Mouse (Mus musculus): Measurements from ENCODE around the gene Cacna1h. TPM values are rescaled to one million over a fixed set of nuclear protein-coding genes. Genes with fewer than 3 reads are reported as not detected.

Cacna1h gene
- polyA plus RNA-seq, 1 experiment from 2014 or later = 5.9 TPM

- Histone ChIP-seq H3K27me3 (ENCODE audit: control insufficient read depth, insufficient read depth, low read length) (no peaks in the 10 kb centered on the region), H3K4me1 (replicated peaks; ENCODE audit: control insufficient read depth, insufficient read depth, low read length) (no peaks in the 10 kb centered on the region), H3K36me3 (ENCODE audit: control insufficient read depth, insufficient read depth, low read length) (no peaks in the 10 kb centered on the region), H3K9ac (ENCODE audit: low read depth, low read length) (no peak overlapping the region), H3K4me3 (ENCODE audit: low read depth, low read length) (no peak overlapping the region), H3K27ac (ENCODE audit: low read depth, low read length) (no peak overlapping the region), H3K4me2 (replicated peaks; ENCODE audit: low read depth, low read length) (no peak overlapping the region), H3K9me3 (ENCODE audit: control insufficient read depth, low read length) (no peaks in the 10 kb centered on the region)
- no peak for DNase-seq (ENCODE audit: low spot score)
- ATAC-seq (ENCODE audit: low FRiP score) = no peak
- WGBS = 85% methylated on average over 6 of the region's 6 CpGs
These were observed 93.6 kb downstream of the Cacna1h start for GRCm38 (mm10) chr17:25340003-25340402.

GRCm38 (mm10) chr17:25338218-25338617 lies 95.4 kb downstream of the Cacna1h start:
- H3K36me3 ChIP-seq (ENCODE audit: control insufficient read depth, insufficient read depth, low read length) = no peaks in the 10 kb centered on the region
- no peak for ATAC-seq (ENCODE audit: low FRiP score)
- H3K4me1 ChIP-seq (replicated peaks; ENCODE audit: control insufficient read depth, insufficient read depth, low read length) = no peaks in the 10 kb centered on the region
- H3K27ac ChIP-seq (ENCODE audit: low read depth, low read length) = no peak overlapping the region
- H3K4me3 ChIP-seq (ENCODE audit: low read depth, low read length) = no peak overlapping the region
- no peak overlapping the region for H3K9ac ChIP-seq (ENCODE audit: low read depth, low read length)
- H3K4me2 ChIP-seq (replicated peaks; ENCODE audit: low read depth, low read length) = no peak overlapping the region
- DNase-seq (ENCODE audit: low spot score) = no peak
- H3K27me3 ChIP-seq (ENCODE audit: control insufficient read depth, insufficient read depth, low read length) = no peaks in the 10 kb centered on the region
- WGBS = 80% methylated on average over 4 of the region's 4 CpGs
- H3K9me3 ChIP-seq (ENCODE audit: control insufficient read depth, low read length) = no peaks in the 10 kb centered on the region

DNA sequence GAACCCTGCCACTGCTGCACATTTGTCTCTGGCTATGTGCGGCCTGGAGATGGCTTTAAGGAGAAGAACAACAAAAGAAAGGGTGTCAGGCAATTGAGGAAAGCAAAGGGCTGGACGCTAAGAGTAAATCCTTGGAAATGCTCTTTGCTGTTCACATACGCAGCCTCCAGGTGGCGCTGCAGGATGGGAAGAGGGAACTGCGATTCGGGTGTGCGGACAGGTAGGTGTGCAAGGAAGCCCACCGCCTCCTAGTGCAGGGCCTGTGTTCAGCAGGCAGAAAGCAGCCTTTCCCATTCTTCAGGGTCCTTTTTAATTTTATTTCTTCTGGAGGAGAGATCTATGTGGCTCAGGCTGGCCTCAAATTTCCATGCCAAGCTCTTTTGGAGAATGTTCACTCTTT lies 99.6 kb downstream of the Cacna1h start:
- peak; percentile 89 for DNase-seq (ENCODE audit: low spot score)
- WGBS = 3% methylated on average over 8 of the region's 8 CpGs
- H3K9me3 ChIP-seq (ENCODE audit: control insufficient read depth, low read length) = no peaks in the 10 kb centered on the region
- H3K4me3 ChIP-seq (ENCODE audit: low read depth, low read length) = no peak overlapping the region
- H3K4me1 ChIP-seq (replicated peaks; ENCODE audit: control insufficient read depth, insufficient read depth, low read length) = no peaks in the 10 kb centered on the region
- H3K4me2 ChIP-seq (replicated peaks; ENCODE audit: low read depth, low read length) = no peak overlapping the region
- no peak overlapping the region for H3K27ac ChIP-seq (ENCODE audit: low read depth, low read length)
- H3K27me3 ChIP-seq (ENCODE audit: control insufficient read depth, insufficient read depth, low read length) = no peaks in the 10 kb centered on the region
- H3K36me3 ChIP-seq (ENCODE audit: control insufficient read depth, insufficient read depth, low read length) = no peaks in the 10 kb centered on the region
- H3K9ac ChIP-seq (ENCODE audit: low read depth, low read length) = no peak overlapping the region
- ATAC-seq (ENCODE audit: low FRiP score) = no peak

- Histone ChIP-seq H3K9ac (ENCODE audit: low read depth, low read length) (no peak overlapping the region), H3K4me1 (replicated peaks; ENCODE audit: control insufficient read depth, insufficient read depth, low read length) (no peaks in the 10 kb centered on the region), H3K4me3 (ENCODE audit: low read depth, low read length) (no peak overlapping the region), H3K27me3 (ENCODE audit: control insufficient read depth, insufficient read depth, low read length) (no peaks in the 10 kb centered on the region), H3K36me3 (ENCODE audit: control insufficient read depth, insufficient read depth, low read length) (no peaks in the 10 kb centered on the region), H3K27ac (ENCODE audit: low read depth, low read length) (no peak overlapping the region), H3K4me2 (replicated peaks; ENCODE audit: low read depth, low read length) (no peak overlapping the region), H3K9me3 (ENCODE audit: control insufficient read depth, low read length) (no peaks in the 10 kb centered on the region)
- WGBS = 83% methylated on average over 9 of the region's 9 CpGs
- ATAC-seq (ENCODE audit: low FRiP score) = no peak
- no peak for DNase-seq (ENCODE audit: low spot score)
These were observed 101.3 kb downstream of the Cacna1h start for GRCm38 (mm10) chr17:25332321-25332720.

Other genes starting within 250 kb of the Cacna1h start
- 35.2 and 36.4 TPM in 2 replicates for gene BC003965, start 249.2 kb downstream of the Cacna1h start, polyA plus RNA-seq (2014; fragmentation: Nextera tagmentation; extraction: Ambion mirVana)
- 4.3 and 4.5 TPM in 2 replicates for gene Unkl, start 245.4 kb downstream of the Cacna1h start, polyA plus RNA-seq (2014; fragmentation: Nextera tagmentation; extraction: Ambion mirVana)
- gene Gnptg, start 193.7 kb downstream of the Cacna1h start, polyA plus RNA-seq (2014; fragmentation: Nextera tagmentation; extraction: Ambion mirVana) = 51.5 and 57.2 TPM in 2 replicates
- 60.3 and 64.9 TPM in 2 replicates for gene Tsr3, start 193.6 kb downstream of the Cacna1h start, polyA plus RNA-seq (2014; fragmentation: Nextera tagmentation; extraction: Ambion mirVana)
- 2.0 and 4.4 TPM in 2 replicates for gene Baiap3, start 177.4 kb downstream of the Cacna1h start, polyA plus RNA-seq (2014; fragmentation: Nextera tagmentation; extraction: Ambion mirVana)
- gene Ube2i, start 159.2 kb downstream of the Cacna1h start, polyA plus RNA-seq (2014; fragmentation: Nextera tagmentation; extraction: Ambion mirVana) = 781 and 835 TPM in 2 replicates
- gene Prss34, start 135.4 kb downstream of the Cacna1h start, polyA plus RNA-seq (2014; fragmentation: Nextera tagmentation; extraction: Ambion mirVana) = not detected in 2 replicates
- gene Prss28, start 125.1 kb downstream of the Cacna1h start, polyA plus RNA-seq (2014; fragmentation: Nextera tagmentation; extraction: Ambion mirVana) = not detected in 2 replicates
- gene Prss29, start 115.1 kb downstream of the Cacna1h start, polyA plus RNA-seq (2014; fragmentation: Nextera tagmentation; extraction: Ambion mirVana) = not detected in 2 replicates
- gene Tpsab1, start 88.2 kb downstream of the Cacna1h start, polyA plus RNA-seq (2014; fragmentation: Nextera tagmentation; extraction: Ambion mirVana) = not detected in 2 replicates
- not detected in 2 replicates for gene Tpsb2, start 67.5 kb downstream of the Cacna1h start, polyA plus RNA-seq (2014; fragmentation: Nextera tagmentation; extraction: Ambion mirVana)
- gene Tpsg1, start 64.5 kb downstream of the Cacna1h start, polyA plus RNA-seq (2014; fragmentation: Nextera tagmentation; extraction: Ambion mirVana) = 0.69 TPM in 1 of 2 replicates, not detected in the other
- gene Tekt4, start 20.8 kb upstream of the Cacna1h start, polyA plus RNA-seq (2014; fragmentation: Nextera tagmentation; extraction: Ambion mirVana) = 1.3 and 1.8 TPM in 2 replicates
- 0.07 and 0.12 TPM in 2 replicates for gene Sstr5, start 63.5 kb upstream of the Cacna1h start, polyA plus RNA-seq (2014; fragmentation: Nextera tagmentation; extraction: Ambion mirVana)
- 7.1 TPM in 2 replicates for gene Sox8, start 136.9 kb upstream of the Cacna1h start, polyA plus RNA-seq (2014; fragmentation: Nextera tagmentation; extraction: Ambion mirVana)
- 23.1 and 26.9 TPM in 2 replicates for gene Lmf1, start 145.3 kb upstream of the Cacna1h start, polyA plus RNA-seq (2014; fragmentation: Nextera tagmentation; extraction: Ambion mirVana)